Mouse (Mus musculus) ES-E14 (cell line): Measurements from ENCODE around the gene Endou. TPM values are rescaled to one million over a fixed set of nuclear protein-coding genes. Genes with fewer than 3 reads are reported as not detected.

Source experiments
- DNase-seq: peaks from one replicate; pipeline ENCODE4 v3.0.0-alpha.2; 2013; ENCODE audit warnings: low read depth, low spot score
- H3K27ac ChIP-seq: 2 replicates; pipeline ENCODE4 v1.5.1; 2012; ENCODE audit warnings: low read depth, mild to moderate bottlenecking, low read length, moderate library complexity, mixed read lengths; ENCODE audit not compliant: poor library complexity, insufficient read depth, severe bottlenecking
- H3K36me3 ChIP-seq: 2 replicates; pipeline ENCODE4 v1.6.1; 2012; ENCODE audit warnings: mild to moderate bottlenecking, low read length, moderate library complexity, mixed read lengths; ENCODE audit not compliant: control insufficient read depth, poor library complexity, insufficient read depth, severe bottlenecking
- H3K4me1 ChIP-seq, 2 experiments: fragments of 150-350 bp in 1 of 2; sonication (generic) in 1 of 2; 2 replicates each; pipeline ENCODE4 v1.6.1; 2012; ENCODE audit warnings: low read length in 2 of 2, mild to moderate bottlenecking in 1 of 2, mixed read lengths in 1 of 2; ENCODE audit not compliant: control insufficient read depth in 2 of 2, insufficient read depth in 2 of 2, poor library complexity in 1 of 2
- H3K4me3 ChIP-seq, 2 experiments: fragments of 150-350 bp in 1 of 2; sonication (generic) in 1 of 2; 2 replicates each; pipeline ENCODE4 v1.5.1; 2012; ENCODE audit warnings: low read length in 2 of 2, low read depth in 1 of 2, mild to moderate bottlenecking in 1 of 2, mixed read lengths in 1 of 2; ENCODE audit not compliant: insufficient read depth in 1 of 2, poor library complexity in 1 of 2, severe bottlenecking in 1 of 2
- H3K9ac ChIP-seq: 2 replicates; pipeline ENCODE4 v1.6.1; 2012; ENCODE audit warnings: low read depth, mild to moderate bottlenecking, low read length, mixed read lengths; ENCODE audit not compliant: poor library complexity, insufficient read depth, severe bottlenecking
- H3K9me3 ChIP-seq: fragments of 150-350 bp; sonication (generic); 2 replicates; pipeline ENCODE4 v1.6.1; 2012; ENCODE audit warnings: low read depth, mild to moderate bottlenecking, low read length; ENCODE audit not compliant: control insufficient read depth, insufficient read depth
- CHD2 ChIP-seq: IDR thresholded peaks from 2 replicates; pipeline ENCODE4 v1.6.1; 2014; ENCODE audit warnings: mild to moderate bottlenecking, low read depth, low read length, inconsistent platforms
- HCFC1 ChIP-seq: IDR thresholded peaks from 2 replicates; pipeline ENCODE4 v1.6.1; 2012; ENCODE audit warnings: low read length, inconsistent platforms, borderline replicate concordance; ENCODE audit not compliant: insufficient read depth
- MAFK ChIP-seq: IDR thresholded peaks from 2 replicates; pipeline ENCODE4 v1.6.1; 2014; ENCODE audit warnings: mild to moderate bottlenecking, low read depth, low read length, inconsistent platforms; ENCODE audit not compliant: insufficient read depth
- ZC3H11A ChIP-seq: IDR thresholded peaks from 2 replicates; pipeline ENCODE4 v1.6.1; 2012; ENCODE audit warnings: low read depth, mild to moderate bottlenecking, inconsistent platforms, low read length, borderline replicate concordance
- ZNF384 ChIP-seq: IDR thresholded peaks from 2 replicates; pipeline ENCODE4 v1.6.1; 2012; ENCODE audit warnings: low read depth, low read length, inconsistent platforms
- in situ Hi-C, 2 experiments: fragments of 600-800 bp; cut with MboI; formaldehyde crosslinking; loops; one replicate each; pipeline ENCODE4 v1.15.1; 2025; ENCODE audit warnings: low sequenced_read_pairs in 2 of 2, inconsistent platforms in 1 of 2; ENCODE audit not compliant: unreplicated experiment in 2 of 2
- total RNA-seq: library from RNA; depleted of rRNA; stranded (reverse); fragments of 300-350 nt; gene quantifications from 2 replicates; pipeline ENCODE4 v1.2.3, GENCODE M21; 2012

Endou gene
- total RNA-seq, 1 experiment, result 0.31 TPM

GRCm38 (mm10) chr15:97693411-97693810, 37.7 kb downstream of the Endou start:
- Histone ChIP-seq H3K4me1 (no peaks in the 10 kb centered on the region), H3K36me3 (peaks cover 32% of the 10 kb centered on the region), H3K4me3 (no peak overlapping the region), H3K9me3 (no peaks in the 10 kb centered on the region), H3K9ac (no peak overlapping the region), H3K27ac (no peak overlapping the region)
- in situ Hi-C loops, result no loop called here
- no peak for DNase-seq
- TF ChIP-seq CHD2 (no peak), ZC3H11A (no peak), MAFK (no peak), HCFC1 (no peak), ZNF384 (no peak)

DNA sequence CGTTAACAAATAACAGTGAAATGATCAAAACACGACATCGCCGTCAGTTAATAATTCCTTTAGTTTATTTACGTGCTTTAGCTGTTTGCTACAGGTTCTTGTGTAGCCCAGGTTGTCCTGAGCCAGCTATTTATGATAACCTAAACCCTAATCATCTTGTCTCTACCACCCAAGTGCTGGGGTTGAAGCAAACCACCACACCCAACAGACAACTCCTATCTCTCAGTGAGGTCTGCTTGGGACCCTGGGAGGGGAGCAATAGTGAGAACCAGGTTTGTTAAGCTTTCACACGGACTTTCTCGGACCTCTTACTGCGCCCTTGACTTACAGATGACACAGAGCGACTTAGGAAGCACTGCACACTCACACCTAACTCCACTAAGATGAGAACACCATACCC, 47.0 kb downstream of the Endou start:
- TF ChIP-seq ZNF384, result no peak
- TF ChIP-seq ZC3H11A, result no peak
- no peak for TF ChIP-seq MAFK
- TF ChIP-seq CHD2, result no peak
- TF ChIP-seq HCFC1, result no peak
- peaks cover 49% of the 10 kb centered on the region for H3K36me3 ChIP-seq
- DNase-seq, result no peak
- in situ Hi-C loops, result no loop called here
- H3K27ac ChIP-seq, result no peak overlapping the region
- peaks cover 0 to 5% of the 10 kb centered on the region in 2 experiments; a peak in 1 of 4 replicates for H3K4me1 ChIP-seq
- no peak overlapping the region for H3K4me3 ChIP-seq
- no peak overlapping the region for H3K9ac ChIP-seq
- H3K9me3 ChIP-seq, result no peaks in the 10 kb centered on the region

DNA sequence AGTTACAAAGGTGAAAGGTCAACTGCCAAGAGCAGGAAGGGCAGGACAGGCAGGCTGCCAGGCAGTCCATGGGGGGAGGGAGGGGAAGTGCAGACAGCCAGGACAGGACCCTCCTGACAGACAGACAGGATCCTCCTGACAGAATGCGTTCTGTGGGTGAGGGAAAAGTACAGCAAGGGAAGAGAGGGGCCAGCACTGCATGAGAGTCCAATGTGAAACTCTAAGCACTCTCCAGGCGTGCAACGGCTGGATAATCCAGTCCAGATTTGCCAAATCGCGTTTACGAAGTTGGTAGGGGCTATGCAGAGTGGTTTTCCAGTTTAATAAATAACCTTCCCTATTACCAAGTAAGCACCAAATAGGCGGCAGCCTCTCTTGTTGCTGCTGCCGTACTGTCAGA, 49.1 kb downstream of the Endou start:
- in situ Hi-C loops, result no loop called here
- peaks cover 55% of the 10 kb centered on the region for H3K36me3 ChIP-seq

DNA sequence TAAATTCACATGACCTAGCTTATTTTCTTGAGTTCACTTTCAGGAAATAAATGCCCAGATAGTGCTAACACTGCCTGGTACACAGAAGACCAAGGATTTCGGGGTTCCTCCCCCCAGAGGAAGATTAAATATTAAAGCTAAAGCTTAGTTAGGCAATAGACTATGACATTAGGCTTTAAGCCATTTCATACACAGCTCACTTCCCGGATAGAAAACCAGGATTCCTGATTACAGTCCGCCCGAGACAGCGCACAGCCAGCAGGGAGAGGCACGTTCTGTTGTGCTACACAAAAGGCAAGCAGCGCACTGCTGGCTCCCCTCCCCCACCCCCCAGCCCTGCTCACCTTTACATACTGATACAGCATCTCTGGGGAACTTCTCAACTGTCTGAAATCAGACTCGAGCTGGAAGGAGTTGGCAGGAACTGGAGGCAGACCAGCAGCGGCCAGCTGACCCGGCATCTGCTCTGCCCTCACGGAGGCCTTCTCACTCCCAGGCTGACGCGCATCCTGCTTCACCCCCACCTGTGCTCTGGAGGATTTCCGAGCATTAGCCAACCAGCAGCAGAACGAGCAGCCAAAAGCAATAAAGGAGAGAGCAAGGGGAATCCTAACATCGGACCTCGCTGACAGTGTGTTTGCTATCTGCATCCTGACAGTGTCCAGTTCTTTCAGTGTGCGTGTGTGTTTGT, 51.0 kb downstream of the Endou start:
- no peak for DNase-seq

More for the DNA sequence above, 49.1 kb downstream of the Endou start:
- DNase-seq, result no peak
- no peaks in the 10 kb centered on the region for H3K9me3 ChIP-seq
- no peak overlapping the region for H3K9ac ChIP-seq
- no peak overlapping the region for H3K4me3 ChIP-seq
- no peak overlapping the region for H3K27ac ChIP-seq
- H3K4me1 ChIP-seq, result peaks cover 0 to 5% of the 10 kb centered on the region in 2 experiments; a peak in 1 of 4 replicates
- TF ChIP-seq HCFC1 (no peak), ZC3H11A (no peak), MAFK (no peak), CHD2 (no peak), ZNF384 (no peak)

More for the DNA sequence above, 51.0 kb downstream of the Endou start:
- H3K36me3 ChIP-seq, result peaks cover 45% of the 10 kb centered on the region
- peaks cover 0 to 5% of the 10 kb centered on the region in 2 experiments; a peak in 1 of 4 replicates for H3K4me1 ChIP-seq
- in situ Hi-C loops, result no loop called here
- TF ChIP-seq ZC3H11A, result no peak
- TF ChIP-seq MAFK, result no peak
- no peak for TF ChIP-seq CHD2
- TF ChIP-seq HCFC1, result no peak
- no peak for TF ChIP-seq ZNF384
- no peaks in the 10 kb centered on the region for H3K9me3 ChIP-seq
- no peak overlapping the region for H3K27ac ChIP-seq
- no peak overlapping the region for H3K4me3 ChIP-seq
- H3K9ac ChIP-seq, result no peak overlapping the region
